Mouse (Mus musculus) testis, adult 10 weeks (tissue): ENCODE data around the gene Defb5. TPM values are rescaled to one million over a fixed set of nuclear protein-coding genes. Genes with fewer than 3 reads are reported as not detected.

Experiments
- polyA plus RNA-seq: library from polyadenylated mRNA; stranded (reverse); fragments of 350-450 nt; fragmentation: Illumina TruSeq; extraction: RNeasy Lipid Tissue Mini Kit (QIAGEN cat#74804); gene quantifications from one replicate; pipeline ENCODE4 v1.2.3, GENCODE M21; 2014; ENCODE audit warnings: low read depth, low replicate concordance

The Defb5 gene
- polyA plus RNA-seq, result not detected

GRCm38 (mm10) chr8:19247280-19247679 is at the start of gene Defb5:
Gene Defb5 (plus strand): TSS chr8:19247580.

DNA sequence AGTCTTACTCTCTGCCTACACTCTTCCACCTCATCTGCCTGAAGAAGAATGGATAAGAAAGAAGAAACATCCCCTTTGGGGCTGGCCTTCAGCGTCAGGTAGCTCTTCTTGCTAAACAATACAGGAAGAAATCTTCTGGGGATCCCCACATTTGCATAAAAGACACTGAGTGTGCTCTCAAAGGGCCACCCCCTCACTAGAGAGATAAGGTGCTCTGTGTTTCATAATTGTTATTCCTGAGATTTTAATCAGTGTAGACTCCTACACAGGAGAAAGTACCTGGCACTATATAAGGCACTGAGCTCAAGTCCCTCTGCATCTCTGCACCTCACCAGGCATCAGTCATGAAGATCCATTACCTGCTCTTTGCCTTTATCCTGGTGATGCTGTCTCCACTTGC is 22.2 kb upstream of the Defb5 start, which contains the start of gene Defb6:
Defb6 (plus strand) TSS at position 318 of the 400 bp plus-strand sequence.

DNA sequence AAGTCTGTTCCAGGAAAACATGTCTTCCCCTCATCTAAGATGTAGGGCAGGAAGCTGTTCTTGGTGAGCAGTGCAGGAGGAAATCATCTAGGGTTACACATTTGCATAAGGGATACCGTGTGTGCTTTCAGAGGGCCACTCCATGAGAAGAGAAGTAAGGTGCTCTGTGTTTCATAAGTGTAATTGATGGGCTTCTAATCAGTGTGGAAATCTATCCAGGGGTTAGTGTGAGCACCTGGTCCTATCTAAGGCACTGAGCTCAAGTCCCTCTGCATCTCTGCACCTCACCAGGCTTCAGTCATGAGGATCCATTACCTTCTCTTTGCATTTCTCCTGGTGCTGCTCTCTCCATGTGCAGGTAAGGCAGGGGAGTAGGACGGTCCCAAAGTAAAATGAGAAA is 7.8 kb upstream of the Defb5 start, which contains the start of gene Defb46:
Defb46 (plus strand) TSS at position 301 of the 400 bp plus-strand sequence.

DNA sequence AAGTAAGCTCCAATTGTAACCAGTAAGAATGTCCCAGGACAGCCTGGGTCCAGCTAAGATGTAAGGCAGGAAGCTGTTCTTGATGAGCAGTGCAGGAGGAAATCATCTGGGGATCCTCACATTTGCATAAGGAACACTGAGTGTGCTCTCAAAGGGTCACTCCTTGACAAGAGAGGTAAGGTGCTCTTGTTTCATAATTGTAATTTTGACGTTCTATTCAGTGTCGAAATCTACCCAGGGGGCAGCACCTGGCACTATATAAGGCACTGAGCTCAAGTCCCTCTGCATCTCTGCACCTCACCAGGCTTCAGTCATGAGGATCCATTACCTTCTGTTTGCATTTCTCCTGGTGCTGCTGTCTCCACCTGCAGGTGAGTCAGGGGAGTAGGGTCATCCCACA is 45.7 kb downstream of the Defb5 start, which contains the start of gene Defb3:
Defb3 (plus strand) TSS at position 301 of the 400 bp plus-strand sequence.

Other genes with a start within 250 kb of the Defb5 start
- 2.3 TPM for gene Defb38, start 221.0 kb upstream of the Defb5 start, polyA plus RNA-seq
- gene Defb39, start 182.8 kb upstream of the Defb5 start, polyA plus RNA-seq, result not detected
- not detected for gene Defb12, start 132.7 kb upstream of the Defb5 start, polyA plus RNA-seq
- not detected for gene Defb34, start 123.8 kb upstream of the Defb5 start, polyA plus RNA-seq
- not detected for gene Gm45826, start 106.8 kb upstream of the Defb5 start, polyA plus RNA-seq
- gene Defb14, start 53.2 kb upstream of the Defb5 start, polyA plus RNA-seq, result 12.6 TPM
- gene Defb4, start 48.9 kb upstream of the Defb5 start, polyA plus RNA-seq, result not detected
- gene Defb6, start 22.1 kb upstream of the Defb5 start, polyA plus RNA-seq, result not detected
- gene Defb46, start 7.7 kb upstream of the Defb5 start, polyA plus RNA-seq, result not detected
- gene Defb3, start 45.8 kb downstream of the Defb5 start, polyA plus RNA-seq, result not detected
- gene Defb8, start 200.0 kb downstream of the Defb5 start, polyA plus RNA-seq, result not detected
- not detected for gene Defb7, start 247.5 kb downstream of the Defb5 start, polyA plus RNA-seq